Mouse (Mus musculus) megakaryocyte, embryonic 14.5 days (primary cell): ENCODE data around the gene Sdk2. TPM values are rescaled to one million over a fixed set of nuclear protein-coding genes. Genes with fewer than 3 reads are reported as not detected.

Source experiments
- H3K27me3 ChIP-seq: replicated peaks from 2 replicates; pipeline ENCODE3; 2012; ENCODE audit warnings: inconsistent platforms
- H3K36me3 ChIP-seq: replicated peaks from 2 replicates; pipeline ENCODE3; 2012; ENCODE audit warnings: low read length, inconsistent platforms, mixed read lengths
- H3K4me1 ChIP-seq: 2 replicates; pipeline ENCODE4 v1.6.1; 2012; ENCODE audit warnings: inconsistent platforms
- H3K4me3 ChIP-seq: replicated peaks from 2 replicates; pipeline ENCODE3; 2012; ENCODE audit warnings: moderate library complexity, mild to moderate bottlenecking, inconsistent platforms
- H3K9me3 ChIP-seq: 2 replicates; pipeline ENCODE4 v1.6.1; 2012; ENCODE audit warnings: inconsistent platforms
- FLI1 ChIP-seq: IDR thresholded peaks from 2 replicates; pipeline ENCODE4 v1.6.1; 2012; ENCODE audit warnings: low read length, inconsistent platforms, mixed read lengths
- GATA1 ChIP-seq: IDR thresholded peaks from 3 replicates; pipeline ENCODE4 v1.6.1; 2012; ENCODE audit warnings: mixed read lengths, low read length, inconsistent platforms, borderline replicate concordance
- polyA plus RNA-seq: library from polyadenylated mRNA; stranded (reverse); fragments of >175 nt; gene quantifications from 2 replicates; pipeline ENCODE4 v1.2.3, GENCODE M21; 2012; ENCODE audit warnings: low replicate concordance; ENCODE audit not compliant: insufficient read depth

Gene Sdk2
- polyA plus RNA-seq, 1 experiment: 0.04 TPM

DNA sequence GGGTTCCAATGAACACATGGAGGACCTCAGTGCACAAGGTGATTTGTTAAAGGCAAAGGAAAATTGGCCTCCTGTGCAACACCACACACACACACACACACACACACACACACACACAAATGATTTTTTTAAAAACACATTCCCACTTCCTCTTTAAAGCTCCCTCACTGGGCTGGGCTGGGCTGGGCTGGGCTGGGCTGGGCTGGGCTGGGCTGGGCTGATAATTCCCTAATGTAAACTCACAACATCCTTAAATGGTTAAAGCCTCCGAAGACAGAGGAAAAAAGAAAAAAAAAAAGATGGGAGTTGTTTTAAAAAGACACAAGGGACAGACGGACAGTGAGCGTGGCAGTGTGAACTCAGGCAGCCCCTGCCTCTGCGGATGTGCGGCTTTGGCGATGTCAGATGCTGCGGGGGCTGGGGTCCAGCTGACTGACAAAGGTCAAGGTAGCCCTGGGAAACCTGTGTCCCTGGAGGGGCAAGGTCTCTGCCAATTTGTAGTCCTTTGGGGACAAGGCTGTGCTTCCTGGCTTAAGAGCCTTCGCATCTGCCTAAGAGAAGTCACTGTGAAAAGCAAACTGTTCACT, 288.9 kb downstream of the Sdk2 start:
- peaks cover 35% of the 10 kb centered on the region for H3K4me1 ChIP-seq
- H3K9me3 ChIP-seq: no peaks in the 10 kb centered on the region
- peaks cover 26% of the 10 kb centered on the region for H3K27me3 ChIP-seq
- no peak for TF ChIP-seq FLI1
- peak overlapping the region; percentile 76 for H3K4me3 ChIP-seq
- H3K36me3 ChIP-seq: no peaks in the 10 kb centered on the region

DNA sequence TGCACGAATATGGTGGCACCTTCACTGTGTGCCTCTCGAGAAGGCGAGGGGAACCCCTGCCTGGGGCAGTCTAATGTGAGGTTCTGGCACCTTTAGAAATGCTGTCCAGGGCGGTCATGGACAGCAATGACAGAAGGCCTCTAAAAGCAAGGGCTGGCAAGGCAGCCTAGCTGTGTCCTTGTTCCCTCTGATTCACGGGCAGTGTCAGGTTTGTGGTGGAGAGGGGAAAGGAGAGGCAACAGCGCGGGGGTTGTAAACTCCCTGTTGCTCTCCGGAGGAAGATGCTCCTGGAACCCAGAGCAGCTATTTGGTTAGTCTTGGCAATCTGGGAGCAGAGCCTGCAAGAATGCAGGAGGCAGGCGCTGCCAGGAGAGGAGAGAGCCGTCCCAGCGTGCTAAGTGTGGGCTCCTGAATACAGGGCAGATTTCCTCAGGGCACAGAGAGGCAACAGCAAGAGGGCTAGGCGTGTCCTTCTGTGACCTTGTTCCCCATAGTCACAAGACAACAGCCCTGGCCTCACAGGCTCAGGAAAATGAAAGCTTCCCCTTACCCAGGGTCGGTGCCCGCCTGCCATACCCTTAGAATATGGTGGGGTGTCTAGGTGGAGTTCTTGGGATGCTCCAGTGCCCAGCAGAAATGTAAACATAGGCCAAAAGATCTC, 289.9 kb downstream of the Sdk2 start:
- TF ChIP-seq FLI1: no peak
- no peak for TF ChIP-seq GATA1
- H3K36me3 ChIP-seq: no peaks in the 10 kb centered on the region

DNA sequence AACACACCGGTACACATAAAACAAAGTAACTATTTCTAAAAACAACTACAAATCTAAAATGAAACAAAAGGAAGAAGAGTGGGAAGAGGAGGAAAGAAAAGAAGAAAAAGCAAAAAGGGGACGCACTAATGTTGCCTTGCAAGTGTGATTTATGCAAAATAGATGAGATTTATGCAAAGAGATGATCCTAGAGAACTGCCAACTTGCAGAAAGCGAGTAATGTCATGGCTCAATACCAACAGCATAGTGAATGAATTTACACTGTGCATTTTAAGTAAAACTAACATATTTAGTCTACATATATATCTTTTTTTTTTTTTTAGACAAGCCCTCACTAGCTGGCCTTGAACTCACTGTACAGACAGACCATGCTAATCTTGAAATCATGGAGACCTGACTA, 292.1 kb downstream of the Sdk2 start:
- Histone ChIP-seq H3K27me3 (peaks cover 25% of the 10 kb centered on the region), H3K9me3 (no peaks in the 10 kb centered on the region), H3K4me1 (peaks cover 31% of the 10 kb centered on the region), H3K4me3 (no peak overlapping the region), H3K36me3 (no peaks in the 10 kb centered on the region)
- no peak for TF ChIP-seq GATA1
- no peak for TF ChIP-seq FLI1

More for the DNA sequence above, 289.9 kb downstream of the Sdk2 start:
- peaks cover 23% of the 10 kb centered on the region for H3K27me3 ChIP-seq
- no peaks in the 10 kb centered on the region for H3K9me3 ChIP-seq
- H3K4me1 ChIP-seq: peaks cover 35% of the 10 kb centered on the region
- no peak overlapping the region for H3K4me3 ChIP-seq

DNA sequence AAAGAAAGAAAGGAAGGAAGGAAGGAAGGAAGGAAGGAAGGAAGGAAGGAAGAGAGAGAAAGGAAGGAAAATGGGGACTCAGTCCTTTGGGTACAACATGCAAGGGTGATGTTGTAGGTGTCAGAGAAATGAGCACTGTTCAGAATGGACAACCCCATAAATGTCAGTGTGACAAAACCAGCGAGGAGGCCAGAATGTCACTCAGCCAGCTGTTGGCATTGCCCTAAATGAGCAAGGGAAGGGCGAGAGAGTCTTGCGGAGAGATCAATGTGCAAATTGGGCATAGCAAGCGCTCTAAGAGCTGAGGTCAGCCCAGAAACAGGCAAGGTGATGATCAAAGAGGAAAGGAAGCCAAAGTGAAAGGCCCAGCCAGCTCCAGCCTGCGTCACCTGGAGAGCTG, 293.7 kb downstream of the Sdk2 start:
- peaks cover 37% of the 10 kb centered on the region for H3K27me3 ChIP-seq
- no peaks in the 10 kb centered on the region for H3K9me3 ChIP-seq
- TF ChIP-seq GATA1 (no peak), FLI1 (no peak)
- peaks cover 16% of the 10 kb centered on the region for H3K4me1 ChIP-seq
- no peaks in the 10 kb centered on the region for H3K36me3 ChIP-seq
- H3K4me3 ChIP-seq: no peak overlapping the region

DNA sequence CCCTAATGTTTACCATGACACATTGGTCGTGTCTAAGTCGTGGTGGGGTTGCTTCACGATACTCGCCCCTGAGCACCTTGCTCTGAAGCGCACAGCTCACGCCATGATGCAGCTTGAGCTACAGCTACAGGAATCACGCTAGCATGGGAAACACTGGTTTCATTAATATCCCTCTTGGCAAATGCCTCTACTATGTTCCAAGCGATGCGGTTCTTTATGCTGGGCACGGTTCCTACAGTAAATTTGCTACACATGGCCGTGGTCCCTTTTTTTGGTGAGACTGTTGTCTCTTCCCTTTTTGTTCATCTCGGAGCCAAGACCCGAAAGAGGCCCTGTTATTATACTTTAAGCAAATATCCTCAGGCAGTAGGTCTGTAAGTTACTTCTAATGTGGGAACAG, 295.7 kb downstream of the Sdk2 start:
- TF ChIP-seq FLI1: no peak
- peaks cover 45% of the 10 kb centered on the region for H3K27me3 ChIP-seq
- H3K4me1 ChIP-seq: peaks cover 10% of the 10 kb centered on the region
- no peak overlapping the region for H3K4me3 ChIP-seq
- H3K9me3 ChIP-seq: no peaks in the 10 kb centered on the region
- H3K36me3 ChIP-seq: no peaks in the 10 kb centered on the region

DNA sequence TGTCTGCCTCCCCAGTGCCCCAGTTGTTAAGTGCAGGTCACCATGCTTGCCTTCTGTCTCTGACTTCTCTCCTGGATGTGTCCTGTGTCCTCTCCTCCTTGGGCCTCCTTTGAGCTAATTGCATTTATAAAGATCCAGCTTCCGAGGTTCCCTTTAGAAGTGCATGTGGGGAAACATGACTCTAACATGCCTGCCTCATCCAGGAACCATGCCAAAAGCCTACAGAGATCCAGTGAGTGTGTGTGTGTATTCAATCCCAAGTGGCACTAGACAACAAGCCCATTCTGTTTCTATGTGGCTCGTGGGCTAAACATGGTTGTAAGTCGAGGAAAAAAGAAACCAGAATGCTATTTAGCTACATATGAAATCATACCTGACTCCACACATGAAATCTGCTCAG, 298.5 kb downstream of the Sdk2 start:
- Histone ChIP-seq H3K27me3 (peaks cover 42% of the 10 kb centered on the region), H3K4me1 (peaks cover 14% of the 10 kb centered on the region), H3K4me3 (no peak overlapping the region), H3K36me3 (no peaks in the 10 kb centered on the region), H3K9me3 (no peaks in the 10 kb centered on the region)
- no peak for TF ChIP-seq GATA1

DNA sequence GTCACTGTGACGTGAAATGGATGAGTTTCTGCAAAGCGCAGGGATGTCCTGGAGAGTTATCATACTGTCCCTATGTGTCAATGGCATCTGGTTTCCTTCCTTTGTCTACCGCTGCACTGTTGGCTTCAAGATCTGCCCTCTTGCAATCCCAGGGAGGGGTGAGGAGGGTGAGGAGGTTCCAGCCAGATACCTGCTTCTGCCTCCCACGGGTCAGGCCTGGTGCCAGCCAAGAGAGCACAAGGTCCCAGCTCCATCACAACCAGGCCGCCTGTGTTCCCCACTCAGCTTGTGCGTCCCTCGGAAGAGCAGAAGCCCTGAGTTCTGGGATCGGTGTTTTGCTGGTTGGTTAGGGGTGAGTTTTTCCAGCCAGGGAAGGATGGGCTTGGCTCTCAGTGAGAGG, 299.6 kb downstream of the Sdk2 start:
- TF ChIP-seq FLI1: no peak
- TF ChIP-seq GATA1: no peak
- no peaks in the 10 kb centered on the region for H3K9me3 ChIP-seq
- peaks cover 14% of the 10 kb centered on the region for H3K4me1 ChIP-seq
- no peaks in the 10 kb centered on the region for H3K36me3 ChIP-seq
- no peak overlapping the region for H3K4me3 ChIP-seq
- peaks cover 44% of the 10 kb centered on the region for H3K27me3 ChIP-seq

DNA sequence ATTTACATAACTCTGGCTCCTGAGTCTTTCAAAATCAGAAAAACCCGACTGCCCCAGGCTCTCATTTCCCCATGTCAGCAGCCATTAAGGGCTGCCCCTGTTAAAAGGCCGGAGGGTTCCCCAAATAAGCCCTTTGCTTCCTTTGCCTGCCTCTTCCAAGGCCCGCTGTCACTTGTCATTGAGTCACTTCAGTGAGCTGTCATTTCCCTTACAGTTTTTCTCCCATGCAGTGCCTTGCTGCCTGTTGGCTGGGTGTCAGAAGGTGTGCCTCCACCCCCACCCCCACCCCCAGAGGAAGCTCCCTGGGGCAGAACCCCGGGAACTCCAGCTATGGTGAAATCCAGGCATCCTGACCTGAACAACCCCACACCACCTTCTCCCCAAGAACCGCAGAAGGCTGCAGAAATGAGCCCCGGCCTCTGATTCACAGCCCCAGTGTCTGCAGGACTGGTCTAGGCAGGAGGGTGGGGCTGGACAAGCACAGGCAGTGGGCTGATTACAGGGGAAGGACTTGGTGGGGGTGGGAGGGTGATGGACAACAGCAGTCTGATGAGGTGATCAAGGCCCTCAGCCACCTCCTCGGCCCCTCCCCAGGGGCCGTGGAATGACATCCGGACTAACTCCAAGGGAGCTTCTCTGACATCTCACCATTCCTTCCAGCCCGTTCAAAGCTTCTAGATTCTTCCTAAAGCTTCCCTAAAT, 300.4 kb downstream of the Sdk2 start:
- Histone ChIP-seq H3K4me1 (peaks cover 17% of the 10 kb centered on the region), H3K4me3 (no peak overlapping the region), H3K9me3 (no peaks in the 10 kb centered on the region), H3K36me3 (no peaks in the 10 kb centered on the region), H3K27me3 (peaks cover 51% of the 10 kb centered on the region)
- no peak for TF ChIP-seq GATA1
- no peak for TF ChIP-seq FLI1

DNA sequence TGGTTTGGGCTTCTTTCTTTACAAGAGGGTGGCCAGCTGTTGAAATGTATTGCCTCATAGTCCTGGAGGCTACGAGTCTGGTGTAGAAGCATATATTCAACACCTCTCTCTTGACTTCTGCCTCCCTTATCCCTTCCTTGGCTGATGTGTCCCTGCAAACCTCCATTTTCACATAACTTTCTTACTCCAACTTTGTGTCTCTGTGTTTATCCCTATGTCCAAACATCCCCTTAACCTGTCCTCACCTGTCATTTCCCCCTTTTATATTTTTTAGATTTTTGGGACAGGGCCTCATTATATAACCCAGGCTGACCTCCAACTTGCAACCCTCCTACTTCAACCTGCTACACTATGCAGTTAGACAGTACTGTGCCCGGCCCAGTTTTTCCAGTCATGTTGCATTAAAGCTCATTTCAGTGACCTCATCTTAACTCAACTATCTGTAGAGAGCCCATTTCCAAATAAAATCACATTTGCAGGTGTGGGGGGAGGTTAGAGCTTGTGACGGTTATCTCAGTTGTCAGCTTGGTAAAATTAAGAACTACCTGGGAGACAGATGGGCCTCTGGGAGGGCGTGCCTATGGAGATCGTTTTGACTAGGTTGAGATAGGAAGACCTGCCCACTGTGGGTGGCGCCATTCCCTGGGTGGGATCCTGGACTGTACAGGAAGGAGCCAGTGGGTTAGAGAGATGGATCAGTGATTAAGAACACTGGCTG, 302.6 kb downstream of the Sdk2 start:
- Histone ChIP-seq H3K36me3 (no peaks in the 10 kb centered on the region), H3K4me1 (peaks cover 17% of the 10 kb centered on the region), H3K9me3 (no peaks in the 10 kb centered on the region), H3K27me3 (peaks cover 50% of the 10 kb centered on the region), H3K4me3 (no peak overlapping the region)
- TF ChIP-seq FLI1 (no peak), GATA1 (no peak)

DNA sequence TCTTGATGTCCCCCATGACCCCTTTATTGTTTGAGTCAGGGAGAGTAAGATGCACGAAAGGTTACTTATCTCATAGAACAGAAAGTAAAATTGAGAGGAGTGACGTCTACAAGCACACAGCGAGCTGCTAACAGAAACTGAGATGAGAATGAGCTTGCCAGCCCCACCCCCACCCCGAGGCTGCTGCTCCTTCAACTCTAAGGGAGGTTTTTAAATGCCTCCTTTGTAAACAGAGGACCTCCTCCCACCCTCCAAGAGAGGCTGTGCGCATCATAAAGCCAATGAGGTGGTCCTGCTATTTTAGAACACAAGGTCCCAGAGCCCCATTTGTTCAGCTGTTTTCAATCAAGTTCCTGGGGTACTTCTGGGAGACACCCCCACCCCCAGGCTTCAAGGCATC, 303.4 kb downstream of the Sdk2 start:
- Histone ChIP-seq H3K36me3 (no peaks in the 10 kb centered on the region), H3K27me3 (peaks cover 49% of the 10 kb centered on the region), H3K4me1 (peaks cover 17% of the 10 kb centered on the region), H3K4me3 (no peak overlapping the region), H3K9me3 (no peaks in the 10 kb centered on the region)
- TF ChIP-seq FLI1: no peak
- TF ChIP-seq GATA1: no peak
